Mouse (Mus musculus) left cerebral cortex, adult 9 months (tissue): Measurements from ENCODE around the gene Llgl1.

ENCODE experiments used
- DNase-seq, 2 experiments: peaks; one replicate each; pipeline ENCODE4 v3.0.0; 2022; ENCODE audit warnings: low spot score in 2 of 2

Llgl1 gene

GRCm38 (mm10) chr11:60726601-60727391, 27.3 kb downstream of the Llgl1 start, which contains the start of gene Flii:
TSS of gene Flii (minus strand) at chr11:60727263.
- DNase-seq, result peak in 1 of 2 experiments; percentile 70

DNA sequence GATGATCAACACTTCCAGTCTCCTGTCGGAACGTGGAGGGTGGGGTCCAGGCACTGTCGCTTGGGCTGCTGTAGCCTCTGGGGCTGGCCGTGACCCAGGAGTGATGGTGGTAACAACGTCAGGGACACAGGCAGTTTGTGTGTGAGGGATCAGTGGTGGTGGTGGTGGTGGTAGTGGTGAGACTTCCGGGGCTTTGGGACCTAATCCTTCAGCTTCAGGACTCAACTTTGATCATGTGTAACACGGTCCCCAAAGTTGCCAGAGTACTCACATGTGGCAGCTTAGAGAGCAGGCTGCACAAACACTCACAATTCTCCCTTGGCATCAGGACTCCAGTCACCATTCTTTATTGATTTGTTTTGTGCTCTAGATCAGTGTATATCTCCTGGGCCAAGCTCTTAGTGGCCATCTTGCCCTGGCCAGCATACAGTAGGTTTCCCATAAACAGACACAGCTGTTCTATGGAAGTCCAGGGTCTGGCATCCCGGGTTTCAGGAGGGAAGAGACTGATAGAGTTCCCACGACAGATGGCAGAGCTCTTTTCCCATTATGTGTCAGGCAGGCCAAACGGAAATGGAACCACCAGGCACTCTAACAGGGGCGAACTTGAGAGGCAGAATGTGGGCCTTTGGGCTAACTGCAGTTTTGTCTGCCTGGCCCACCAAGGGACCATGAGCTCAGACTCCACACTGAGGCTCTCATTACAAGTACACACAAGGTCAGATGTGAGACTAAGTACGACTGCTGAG, 28.0 kb downstream of the Llgl1 start:
- no peak for DNase-seq

- DNase-seq, result peak; percentile 85 to 94
Observed at GRCm38 (mm10) chr11:60728260-60728761, 28.8 kb downstream of the Llgl1 start, which contains the start of gene Mief2. TSS of gene Mief2 (plus strand) at chr11:60728398.

GRCm38 (mm10) chr11:60729217-60729641, 29.7 kb downstream of the Llgl1 start:
- peak in 1 of 2 experiments; percentile 2 for DNase-seq

DNA sequence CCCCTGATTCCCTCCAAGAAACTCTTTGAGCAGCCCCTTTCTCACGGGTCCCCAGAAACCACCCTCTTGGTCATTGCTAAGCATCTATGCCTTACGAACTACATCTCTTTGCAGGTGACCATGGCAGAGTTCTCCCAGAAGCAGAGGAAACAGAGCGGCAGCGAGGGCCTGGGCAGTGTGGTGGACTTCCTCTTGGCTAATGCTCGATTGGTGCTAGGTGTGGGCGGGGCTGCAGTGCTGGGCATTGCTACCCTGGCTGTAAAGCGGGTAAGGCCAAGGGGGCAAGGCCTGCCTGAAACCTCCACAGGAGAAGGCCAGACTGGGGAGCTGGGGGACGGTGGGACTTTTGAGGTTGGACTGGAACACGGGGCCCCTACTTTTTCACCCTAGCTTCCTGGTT, 30.6 kb downstream of the Llgl1 start:
- peak in 1 of 2 experiments; percentile 8 for DNase-seq

- no peak for DNase-seq
Observed at GRCm38 (mm10) chr11:60731251-60731650, 31.7 kb downstream of the Llgl1 start.

- no peak for DNase-seq
Observed at GRCm38 (mm10) chr11:60734206-60734605, 34.7 kb downstream of the Llgl1 start.

GRCm38 (mm10) chr11:60735191-60735590, 35.7 kb downstream of the Llgl1 start:
- DNase-seq, result no peak

- no peak for DNase-seq
Observed at GRCm38 (mm10) chr11:60736491-60736890, 37.0 kb downstream of the Llgl1 start.

GRCm38 (mm10) chr11:60737450-60737849, 37.9 kb downstream of the Llgl1 start:
- DNase-seq, result no peak

DNA sequence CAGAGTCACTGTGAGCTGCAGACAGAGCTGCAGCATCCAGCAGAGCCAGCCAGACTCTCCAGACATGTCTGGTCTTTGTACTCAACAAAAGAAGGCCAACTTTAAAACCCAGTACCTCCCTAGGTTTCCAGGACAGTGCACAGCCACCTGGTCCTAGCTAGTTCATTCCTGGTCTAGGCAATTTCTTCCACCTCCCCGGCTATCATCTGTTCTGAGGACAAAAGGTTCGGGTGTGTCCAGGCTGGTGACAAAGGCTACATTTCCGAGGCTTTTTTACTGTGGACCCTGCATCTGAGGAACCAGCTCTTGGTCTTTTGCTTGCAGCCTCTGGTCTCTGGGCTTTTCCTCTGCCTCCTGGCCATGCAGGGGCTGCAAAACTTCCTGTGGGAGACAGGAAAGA, 40.8 kb downstream of the Llgl1 start:
- no peak for DNase-seq

- no peak for DNase-seq
Observed at GRCm38 (mm10) chr11:60755570-60755969, 56.0 kb downstream of the Llgl1 start.

DNA sequence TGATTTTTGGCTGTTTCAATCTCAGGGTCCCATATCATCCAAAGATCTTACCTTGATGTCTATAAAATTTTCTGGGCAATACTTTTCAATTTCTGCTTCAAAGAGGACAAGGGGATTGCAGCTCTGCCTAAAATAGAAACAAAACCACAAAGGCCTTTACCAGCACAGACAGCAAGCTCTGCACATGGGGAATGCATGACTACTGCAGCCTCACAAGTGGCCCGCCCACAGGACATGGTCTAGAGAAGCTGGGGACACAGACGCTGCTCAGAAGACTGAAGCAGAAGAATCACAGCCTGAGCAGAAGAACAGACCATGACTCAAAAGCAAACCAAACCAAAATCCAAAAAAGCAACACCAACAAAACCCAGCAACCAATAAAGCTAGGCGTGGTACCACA, 62.2 kb downstream of the Llgl1 start:
- no peak for DNase-seq
